8 mouse cellular contexts compared by ENCODE assay signal in genomic region chr9:21072641-21073040, GRCm38 (mm10). TPM values are rescaled to one million over a fixed set of nuclear protein-coding genes. Genes with fewer than 3 reads are reported as not detected.
DNase-seq lines count a peak whose midpoint lies in the region; ATAC-seq and TF ChIP-seq lines count a peak whose summit lies in the region.

No protein-coding gene starts in this region.

- no peak overlapping the region for H3K27ac ChIP-seq in embryonic facial prominence, embryonic 15.5 days (replicated peaks)
- H3K27ac ChIP-seq in limb, embryonic 12.5 days: 0 out of 2 replicates have a peak overlapping the region, but pooled peaks have one; percentile 29
- no peak overlapping the region; the same call in 1 of the 2 replicates for H3K27ac ChIP-seq in small intestine, adult 2 months (ENCODE audit: insufficient read depth, low read depth, low read length)

- H3K4me2 ChIP-seq in embryonic facial prominence, embryonic 15.5 days (replicated peaks): peak overlapping the region; percentile 85
- peak overlapping the region; percentile 80 for H3K4me2 ChIP-seq in limb, embryonic 12.5 days

- peaks cover 42% of the 10 kb centered on the region for H3K36me3 ChIP-seq in embryonic facial prominence, embryonic 15.5 days
- peaks cover 60% of the 10 kb centered on the region for H3K36me3 ChIP-seq in limb, embryonic 12.5 days
- peaks cover 29% of the 10 kb centered on the region for H3K36me3 ChIP-seq in small intestine, adult 2 months (ENCODE audit: control insufficient read depth, insufficient read depth, low read length)

- no peak for TF ChIP-seq CTCF in small intestine, adult 2 months (IDR thresholded peaks at IDR 0.05; ENCODE audit: extremely low read depth, insufficient read length, insufficient replicate concordance, low read depth, low read length)

- no peak for ATAC-seq in embryonic facial prominence, embryonic 15.5 days (ENCODE audit: insufficient number of reproducible peaks, low FRiP score, low TSS enrichment, low read depth)
- ATAC-seq in limb, embryonic 12.5 days (ENCODE audit: insufficient number of reproducible peaks, insufficient read depth, low FRiP score, low TSS enrichment, low read depth): no peak

- no peaks in the 10 kb centered on the region for H3K9me3 ChIP-seq in embryonic facial prominence, embryonic 15.5 days (replicated peaks)
- no peaks in the 10 kb centered on the region for H3K9me3 ChIP-seq in limb, embryonic 12.5 days

- H3K27me3 ChIP-seq in embryonic facial prominence, embryonic 15.5 days: no peaks in the 10 kb centered on the region
- H3K27me3 ChIP-seq in limb, embryonic 12.5 days: no peaks in the 10 kb centered on the region
- H3K27me3 ChIP-seq in small intestine, adult 2 months (ENCODE audit: control insufficient read depth, insufficient read depth, low read length): no peaks in the 10 kb centered on the region

- peak overlapping the region; percentile 93 for H3K4me3 ChIP-seq in embryonic facial prominence, embryonic 15.5 days (replicated peaks)
- peak overlapping the region; percentile 87 for H3K4me3 ChIP-seq in limb, embryonic 12.5 days (replicated peaks)
- H3K4me3 ChIP-seq in small intestine, adult 2 months (ENCODE audit: low read depth, low read length): peak overlapping the region; percentile 79

- peaks cover 15% of the 10 kb centered on the region for H3K4me1 ChIP-seq in embryonic facial prominence, embryonic 15.5 days
- peaks cover 9% of the 10 kb centered on the region for H3K4me1 ChIP-seq in limb, embryonic 12.5 days (replicated peaks)
- H3K4me1 ChIP-seq in small intestine, adult 2 months (ENCODE audit: control insufficient read depth, insufficient read depth, insufficient read length, low read length): peaks cover 2% of the 10 kb centered on the region; the same call in 1 of the 2 replicates

- H3K9ac ChIP-seq in embryonic facial prominence, embryonic 15.5 days: peak overlapping the region; percentile 80
- H3K9ac ChIP-seq in limb, embryonic 12.5 days (replicated peaks): peak overlapping the region; percentile 88

- WGBS in embryonic facial prominence, embryonic 15.5 days: 11% methylated on average over 4 of the region's 4 CpGs
- WGBS in limb, embryonic 12.5 days: 14% methylated on average over 4 of the region's 4 CpGs
- WGBS in small intestine, adult 2 months: 2% methylated on average over 4 of the region's 4 CpGs

- peak; percentile 9 for DNase-seq in embryo, embryonic 10 days (ENCODE audit: low spot score)
- no peak for DNase-seq in embryo, embryonic 9.5 days (ENCODE audit: extremely low spot score)
- DNase-seq in 3134 (ENCODE audit: extremely low read depth, insufficient read length, low spot score): peak; percentile 28
- DNase-seq in layer of hippocampus, adult 11-12 months (ENCODE audit: low spot score): no peak
- no peak for DNase-seq in gastrocnemius, postnatal 4 days (ENCODE audit: low spot score in 2 of 2)

- TF ChIP-seq POLR2A in small intestine, adult 2 months (IDR thresholded peaks at IDR 0.05; ENCODE audit: low read depth, low read length): no peak

RNA-seq across cellular contexts. Expression of gene Gm49373, which starts 0.3 kb away (rescaled TPM):
- 0.72 and 1.0 TPM in 2 replicates for polyA plus RNA-seq in embryonic facial prominence, embryonic 15.5 days (2015; fragmentation: Nextera tagmentation; extraction: Ambion mirVana)
- 1.2 and 1.3 TPM in 2 replicates for polyA plus RNA-seq in limb, embryonic 12.5 days (2016; fragmentation: Nextera tagmentation; extraction: Ambion mirVana)
- polyA plus RNA-seq in small intestine, adult 2 months (2012; rRNA removed): 0.09 and 0.16 TPM in 2 replicates
- under 1 TPM; 0.29 to 0.59 TPM for total RNA-seq in gastrocnemius, postnatal 4 days (2021)

RNA-seq across cellular contexts. Expression of gene Fdx1l, which starts 0.8 kb away (rescaled TPM):
- 61.0 and 65.4 TPM in 2 replicates for polyA plus RNA-seq in embryonic facial prominence, embryonic 15.5 days (2015; fragmentation: Nextera tagmentation; extraction: Ambion mirVana)
- polyA plus RNA-seq in limb, embryonic 12.5 days (2016; fragmentation: Nextera tagmentation; extraction: Ambion mirVana): 52.4 and 56.7 TPM in 2 replicates
- 37.0 and 60.8 TPM in 2 replicates for polyA plus RNA-seq in small intestine, adult 2 months (2012; rRNA removed)
- total RNA-seq in gastrocnemius, postnatal 4 days (2021): 10 to 100 TPM; 28.6 to 31.6 TPM

RNA-seq across cellular contexts. Expression of gene Zglp1, which starts 5.7 kb away (rescaled TPM):
- 0.39 and 1.5 TPM in 2 replicates for polyA plus RNA-seq in embryonic facial prominence, embryonic 15.5 days (2015; fragmentation: Nextera tagmentation; extraction: Ambion mirVana)
- 0.68 and 1.5 TPM in 2 replicates for polyA plus RNA-seq in limb, embryonic 12.5 days (2016; fragmentation: Nextera tagmentation; extraction: Ambion mirVana)
- 0.80 TPM in 1 of 2 replicates, not detected in the other for polyA plus RNA-seq in small intestine, adult 2 months (2012; rRNA removed)
- not detected for total RNA-seq in gastrocnemius, postnatal 4 days (2021)

RNA-seq across cellular contexts. Expression of gene Gm38431, which starts 19.2 kb away (rescaled TPM):
- polyA plus RNA-seq in embryonic facial prominence, embryonic 15.5 days (2015; fragmentation: Nextera tagmentation; extraction: Ambion mirVana): 1.6 and 2.9 TPM in 2 replicates
- 2.8 and 4.2 TPM in 2 replicates for polyA plus RNA-seq in limb, embryonic 12.5 days (2016; fragmentation: Nextera tagmentation; extraction: Ambion mirVana)
- 6.2 and 21.8 TPM in 2 replicates for polyA plus RNA-seq in small intestine, adult 2 months (2012; rRNA removed)
- 1 to 10 TPM; 1.3 to 1.7 TPM for total RNA-seq in gastrocnemius, postnatal 4 days (2021)

RNA-seq across cellular contexts. Expression of gene Raver1, which starts 19.2 kb away (rescaled TPM):
- 55.4 and 65.8 TPM in 2 replicates for polyA plus RNA-seq in embryonic facial prominence, embryonic 15.5 days (2015; fragmentation: Nextera tagmentation; extraction: Ambion mirVana)
- 60.8 and 77.0 TPM in 2 replicates for polyA plus RNA-seq in limb, embryonic 12.5 days (2016; fragmentation: Nextera tagmentation; extraction: Ambion mirVana)
- 34.2 and 90.8 TPM in 2 replicates for polyA plus RNA-seq in small intestine, adult 2 months (2012; rRNA removed)
- 10 to 100 TPM; 33.0 to 37.3 TPM for total RNA-seq in gastrocnemius, postnatal 4 days (2021)

Comparison
In these comparisons a context has a peak if more than half of its experiments do, and no peak if none do; other contexts are left out.
1. DNase-seq: peak in embryo, embryonic 10 days (single experiment) and 3134 (single experiment); none in embryo, embryonic 9.5 days (single experiment), layer of hippocampus, adult 11-12 months (single experiment) and gastrocnemius, postnatal 4 days (0 of 2).
2. Peak in every context shown above with its lines, with median percentiles within 50 percentile points of each other: H3K4me3 ChIP-seq.